Mouse (Mus musculus) neural tube, embryonic 11.5 days (tissue): ENCODE measurements at regions not wholly inside any gene's neighbourhood (a gene's known extent, or its start where the extent isn't known, plus 50 kb on each side); places are given as distances from the start of the nearest gene placed in this dataset.

Experiments used
- ATAC-seq: fragments of 200-750 bp; cut with Nextera tagmentation; 2 replicates; pipeline ENCODE4 v1.8.0; 2017; ENCODE audit warnings: moderate number of reproducible peaks, mild to moderate bottlenecking, moderate TSS enrichment, moderate library complexity; ENCODE audit not compliant: insufficient read depth, low FRiP score, low TSS enrichment
- DNase-seq: peaks from one replicate; pipeline ENCODE4 v3.0.0-alpha.2; 2015; ENCODE audit warnings: low spot score
- H3K27ac ChIP-seq: fragments of 300-500 bp; sonication (generic); 2 replicates; pipeline ENCODE4 v1.5.1; 2014; ENCODE audit warnings: low read depth, mild to moderate bottlenecking, low read length
- H3K27me3 ChIP-seq: fragments of 300-500 bp; sonication (generic); 2 replicates; pipeline ENCODE4 v1.6.1; 2014; ENCODE audit warnings: mild to moderate bottlenecking, low read length, mixed read lengths; ENCODE audit not compliant: control insufficient read depth, insufficient read depth
- H3K36me3 ChIP-seq: fragments of 300-500 bp; sonication (generic); 2 replicates; pipeline ENCODE4 v1.6.1; 2014; ENCODE audit warnings: mild to moderate bottlenecking, low read length, moderate library complexity, mixed read lengths; ENCODE audit not compliant: control insufficient read depth, insufficient read depth
- H3K4me1 ChIP-seq: fragments of 300-500 bp; sonication (generic); 2 replicates; pipeline ENCODE4 v1.6.1; 2014; ENCODE audit warnings: low read length, mixed read lengths; ENCODE audit not compliant: control insufficient read depth, insufficient read depth
- H3K4me2 ChIP-seq: fragments of 300-500 bp; sonication (generic); 2 replicates; pipeline ENCODE4 v1.6.1; 2014; ENCODE audit warnings: low read depth, mild to moderate bottlenecking, moderate library complexity
- H3K4me3 ChIP-seq: fragments of 300-500 bp; sonication (generic); 2 replicates; pipeline ENCODE4 v1.5.1; 2014; ENCODE audit warnings: low read depth, low read length
- H3K9ac ChIP-seq: fragments of 300-500 bp; sonication (generic); 2 replicates; pipeline ENCODE4 v1.6.1; 2014; ENCODE audit warnings: mild to moderate bottlenecking, low read length
- H3K9me3 ChIP-seq: fragments of 300-500 bp; sonication (generic); 2 replicates; pipeline ENCODE4 v1.6.1; 2016; ENCODE audit warnings: low read length; ENCODE audit not compliant: control insufficient read depth
- WGBS: fragments of 180-500 bp; shearing (Covaris S2); extraction: QIAGEN DNeasy Blood & Tissue Kit; methylation state at CpG from one replicate; pipeline ENCODE4 v1.1.7; 2014; 5-methylcytosine and 5-hydroxymethylcytosine counted together

GRCm38 (mm10) chr17:84067102-84067501 is 120.6 kb downstream of the Zfp36l2 start:
- ATAC-seq (no peak), DNase-seq (no peak)
- Histone ChIP-seq H3K4me3 (no peak overlapping the region), H3K27me3 (no peaks in the 10 kb centered on the region), H3K4me2 (no peak overlapping the region), H3K36me3 (no peaks in the 10 kb centered on the region), H3K27ac (no peak overlapping the region), H3K9me3 (no peaks in the 10 kb centered on the region), H3K9ac (no peak overlapping the region), H3K4me1 (no peaks in the 10 kb centered on the region)
- WGBS: 48% methylated on average over 26 of the region's 26 CpGs

GRCm38 (mm10) chr17:84063791-84064190 is 124.0 kb downstream of the Zfp36l2 start:
- no peak overlapping the region for H3K27ac ChIP-seq

GRCm38 (mm10) chr17:84061621-84062020 is 126.1 kb downstream of the Zfp36l2 start:
- ATAC-seq (no peak), DNase-seq (no peak)
- H3K27ac ChIP-seq: no peak overlapping the region
- H3K9ac ChIP-seq: no peak overlapping the region
- H3K4me3 ChIP-seq: no peak overlapping the region
- no peaks in the 10 kb centered on the region for H3K27me3 ChIP-seq
- peaks cover 8% of the 10 kb centered on the region; the same call in 1 of the 2 replicates for H3K4me1 ChIP-seq
- H3K9me3 ChIP-seq: no peaks in the 10 kb centered on the region
- no peaks in the 10 kb centered on the region for H3K36me3 ChIP-seq
- no peak overlapping the region for H3K4me2 ChIP-seq
- 93% methylated on average over 6 of the region's 6 CpGs for WGBS

More at GRCm38 (mm10) chr17:84063791-84064190, 124.0 kb downstream of the Zfp36l2 start:
- ATAC-seq (no peak), DNase-seq (no peak)
- H3K4me1 ChIP-seq: peaks cover 8% of the 10 kb centered on the region; the same call in 1 of the 2 replicates
- no peak overlapping the region for H3K4me3 ChIP-seq
- H3K9ac ChIP-seq: no peak overlapping the region
- H3K4me2 ChIP-seq: no peak overlapping the region
- H3K27me3 ChIP-seq: no peaks in the 10 kb centered on the region
- H3K36me3 ChIP-seq: no peaks in the 10 kb centered on the region
- H3K9me3 ChIP-seq: no peaks in the 10 kb centered on the region
- 38% methylated on average over 7 of the region's 7 CpGs for WGBS

GRCm38 (mm10) chr17:84056469-84056868 is 131.3 kb downstream of the Zfp36l2 start:
- Histone ChIP-seq H3K4me1 (peaks cover 8% of the 10 kb centered on the region; the same call in 1 of the 2 replicates), H3K9ac (no peak overlapping the region), H3K36me3 (no peaks in the 10 kb centered on the region), H3K4me2 (no peak overlapping the region), H3K9me3 (no peaks in the 10 kb centered on the region), H3K27ac (no peak overlapping the region), H3K27me3 (no peaks in the 10 kb centered on the region), H3K4me3 (no peak overlapping the region)
- ATAC-seq: no peak
- 88% methylated on average over 4 of the region's 4 CpGs for WGBS
- no peak for DNase-seq

- DNase-seq: no peak
- H3K9ac ChIP-seq: no peak overlapping the region
- H3K27me3 ChIP-seq: no peaks in the 10 kb centered on the region
- peaks cover 4% of the 10 kb centered on the region; the same call in 1 of the 2 replicates for H3K4me1 ChIP-seq
- H3K27ac ChIP-seq: no peak overlapping the region
- H3K36me3 ChIP-seq: no peaks in the 10 kb centered on the region
- no peaks in the 10 kb centered on the region for H3K9me3 ChIP-seq
- no peak for ATAC-seq
- H3K4me2 ChIP-seq: no peak overlapping the region
- WGBS: 72% methylated on average over 8 of the region's 8 CpGs
- no peak overlapping the region for H3K4me3 ChIP-seq
These were observed 135.3 kb downstream of the Zfp36l2 start for GRCm38 (mm10) chr17:84052437-84052836.

- no peaks in the 10 kb centered on the region for H3K36me3 ChIP-seq
- H3K9me3 ChIP-seq: no peaks in the 10 kb centered on the region
- ATAC-seq: no peak
- no peak overlapping the region for H3K4me3 ChIP-seq
- no peak overlapping the region for H3K27ac ChIP-seq
- no peak overlapping the region for H3K9ac ChIP-seq
- 81% methylated on average over 9 of the region's 9 CpGs for WGBS
- no peaks in the 10 kb centered on the region for H3K27me3 ChIP-seq
- DNase-seq: no peak
- H3K4me1 ChIP-seq: peaks cover 4% of the 10 kb centered on the region; the same call in 1 of the 2 replicates
- no peak overlapping the region for H3K4me2 ChIP-seq
These were observed 136.5 kb downstream of the Zfp36l2 start for GRCm38 (mm10) chr17:84051212-84051611.

- 66% methylated on average over 6 of the region's 6 CpGs for WGBS
- no peak overlapping the region for H3K27ac ChIP-seq
- no peak overlapping the region for H3K4me3 ChIP-seq
- ATAC-seq: no peak
- peak; percentile 11 for DNase-seq
- H3K9me3 ChIP-seq: no peaks in the 10 kb centered on the region
- H3K4me2 ChIP-seq: no peak overlapping the region
- peaks cover 6% of the 10 kb centered on the region; the same call in 1 of the 2 replicates for H3K4me1 ChIP-seq
- no peaks in the 10 kb centered on the region for H3K36me3 ChIP-seq
- H3K27me3 ChIP-seq: no peaks in the 10 kb centered on the region
- no peak overlapping the region for H3K9ac ChIP-seq
These were observed 139.2 kb downstream of the Zfp36l2 start for GRCm38 (mm10) chr17:84048533-84048932.

- Histone ChIP-seq H3K9me3 (no peaks in the 10 kb centered on the region), H3K27ac (no peak overlapping the region), H3K4me2 (no peak overlapping the region), H3K4me3 (no peak overlapping the region), H3K36me3 (no peaks in the 10 kb centered on the region), H3K9ac (no peak overlapping the region), H3K27me3 (no peaks in the 10 kb centered on the region), H3K4me1 (peaks cover 6% of the 10 kb centered on the region; the same call in 1 of the 2 replicates)
- no peak for ATAC-seq
- 85% methylated on average over 1 of the region's 1 CpGs for WGBS
- DNase-seq: no peak
These were observed 140.2 kb downstream of the Zfp36l2 start for GRCm38 (mm10) chr17:84047520-84047919.

- Histone ChIP-seq H3K4me1 (peaks cover 6% of the 10 kb centered on the region; the same call in 1 of the 2 replicates), H3K27me3 (no peaks in the 10 kb centered on the region), H3K4me2 (no peak overlapping the region), H3K4me3 (no peak overlapping the region), H3K9me3 (no peaks in the 10 kb centered on the region), H3K9ac (no peak overlapping the region), H3K36me3 (no peaks in the 10 kb centered on the region), H3K27ac (no peak overlapping the region)
- no peak for DNase-seq
- ATAC-seq: no peak
- WGBS: 85% methylated on average over 1 of the region's 1 CpGs
These were observed 141.9 kb downstream of the Zfp36l2 start for GRCm38 (mm10) chr17:84045812-84046211.
